Mouse (Mus musculus) lung, postnatal 0 days (tissue): Measurements from ENCODE around the gene Nup133.

Source experiments
- CTCF ChIP-seq: IDR thresholded peaks from 2 replicates; pipeline ENCODE4 v1.5.1; 2016; ENCODE audit warnings: antibody characterized with exemption, mild to moderate bottlenecking
- EP300 ChIP-seq: IDR thresholded peaks from 2 replicates; pipeline ENCODE4 v1.6.1; 2016; ENCODE audit warnings: antibody characterized with exemption, mild to moderate bottlenecking, control low read depth

DNA sequence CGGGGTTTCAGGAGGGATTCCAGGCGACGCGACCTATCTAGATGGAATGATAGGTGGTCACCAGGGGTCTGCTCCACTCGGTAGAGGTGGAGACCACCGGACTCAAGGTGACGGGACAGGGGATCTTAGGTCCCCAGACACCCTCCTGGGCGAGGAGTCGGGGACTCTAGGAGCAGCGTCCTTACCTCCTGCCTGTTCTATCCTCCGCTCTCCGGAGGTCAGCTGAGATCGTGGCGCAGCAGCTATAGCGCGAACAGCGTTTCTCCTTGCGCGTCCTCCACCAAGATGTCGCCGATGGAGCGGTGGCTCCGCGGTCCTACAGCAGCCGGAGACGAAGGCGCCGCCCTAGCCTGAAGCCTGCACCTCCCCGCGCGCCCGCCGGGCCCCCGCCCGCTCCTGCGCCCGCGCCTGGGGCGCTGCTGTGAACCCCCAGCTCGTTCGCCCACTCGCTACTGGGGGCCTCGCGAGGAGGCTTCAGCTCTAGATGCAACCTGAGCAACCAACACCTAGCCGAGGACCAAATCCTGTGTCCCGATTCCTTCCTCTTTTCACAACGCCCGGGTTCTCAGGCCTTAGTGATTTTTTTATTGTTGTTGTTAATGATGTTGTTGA lies 89.3 kb downstream of the Nup133 start, which contains the start of gene Ccsap:
- no peak for TF ChIP-seq EP300
- TF ChIP-seq CTCF, result no peak
